ENCODE assay signal across 3 mouse cellular contexts in genomic region chr7:105954540-105954939, GRCm38 (mm10). TPM values are rescaled to one million over a fixed set of nuclear protein-coding genes. Genes with fewer than 3 reads are reported as not detected.
"Had no signal": no experiment of that assay in that cellular context is flagged by ENCODE, and none has a peak within 500 bp of the region (broad histone marks: within the 10 kb centered on the region; RNA-seq: fewer than 3 reads in every experiment).

No protein-coding gene starts in this region.

RNA-seq across cellular contexts. Expression of gene Gm4070, which starts 0.8 kb away (rescaled TPM):
- polyA plus RNA-seq: midbrain, embryonic 16.5 days; neural tube, embryonic 13.5 days; neural tube, embryonic 15.5 days had no signal
